Mouse (Mus musculus): Measurements from ENCODE around the gene Cpped1. TPM values are rescaled to one million over a fixed set of nuclear protein-coding genes. Genes with fewer than 3 reads are reported as not detected.

Gene Cpped1
- polyA plus RNA-seq (2017; shearing (Covaris generic)), result 5.4 TPM

GRCm38 (mm10) chr16:11909035-11909591 lies at the start of gene Cpped1:
Gene Cpped1, minus strand, starts transcription at chr16:11909445.

Other genes with a start within 250 kb of the Cpped1 start
- gene Shisa9, start 74.7 kb upstream of the Cpped1 start, polyA plus RNA-seq (2017; shearing (Covaris generic)), result not detected

All from effector memory CD4-positive, alpha-beta T cell, adult 5 months (primary cell).